Mouse (Mus musculus): ENCODE results near the gene Srbd1.

DNA sequence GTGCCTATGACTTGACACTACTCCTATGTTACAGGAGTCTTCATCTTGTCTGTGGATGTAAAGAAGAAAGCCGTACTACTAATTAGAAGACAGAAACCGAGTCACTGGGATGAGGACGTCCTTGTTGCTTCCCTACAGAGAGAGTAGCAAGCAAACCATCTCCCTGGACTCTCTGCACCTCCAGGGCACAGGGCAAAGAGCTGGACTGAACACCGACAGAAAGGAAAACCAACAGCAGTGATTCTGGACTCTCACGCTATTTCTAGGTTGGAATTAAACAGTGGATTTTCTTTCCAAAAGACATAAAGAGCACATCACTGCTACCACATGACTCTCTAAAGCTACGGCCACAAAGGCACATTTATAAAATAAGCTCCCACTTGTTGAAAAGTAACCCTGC lies 110.3 kb downstream of the Srbd1 start:
- no peak for TF ChIP-seq POLR2A (IDR thresholded peaks at IDR 0.05; ENCODE audit: insufficient read depth, low read length)
- no peak for TF ChIP-seq CTCF (IDR thresholded peaks at IDR 0.05; ENCODE audit: low read depth, low read length)
- no peak for TF ChIP-seq EP300 (IDR thresholded peaks at IDR 0.05; ENCODE audit: insufficient read depth, low read depth, low read length)
